Mouse (Mus musculus) ES-E14 (cell line): ENCODE results near the gene Nfasc. TPM values are rescaled to one million over a fixed set of nuclear protein-coding genes. Genes with fewer than 3 reads are reported as not detected.

ENCODE experiments used
- DNase-seq: peaks from one replicate; pipeline ENCODE4 v3.0.0-alpha.2; 2013; ENCODE audit warnings: low read depth, low spot score
- H3K27ac ChIP-seq: 2 replicates; pipeline ENCODE4 v1.5.1; 2012; ENCODE audit warnings: low read depth, mild to moderate bottlenecking, low read length, moderate library complexity, mixed read lengths; ENCODE audit not compliant: poor library complexity, insufficient read depth, severe bottlenecking
- H3K36me3 ChIP-seq: 2 replicates; pipeline ENCODE4 v1.6.1; 2012; ENCODE audit warnings: mild to moderate bottlenecking, low read length, moderate library complexity, mixed read lengths; ENCODE audit not compliant: control insufficient read depth, poor library complexity, insufficient read depth, severe bottlenecking
- H3K4me1 ChIP-seq, 2 experiments: fragments of 150-350 bp in 1 of 2; sonication (generic) in 1 of 2; 2 replicates each; pipeline ENCODE4 v1.6.1; 2012; ENCODE audit warnings: low read length in 2 of 2, mild to moderate bottlenecking in 1 of 2, mixed read lengths in 1 of 2; ENCODE audit not compliant: control insufficient read depth in 2 of 2, insufficient read depth in 2 of 2, poor library complexity in 1 of 2
- H3K4me3 ChIP-seq, 2 experiments: fragments of 150-350 bp in 1 of 2; sonication (generic) in 1 of 2; 2 replicates each; pipeline ENCODE4 v1.5.1; 2012; ENCODE audit warnings: low read length in 2 of 2, low read depth in 1 of 2, mild to moderate bottlenecking in 1 of 2, mixed read lengths in 1 of 2; ENCODE audit not compliant: insufficient read depth in 1 of 2, poor library complexity in 1 of 2, severe bottlenecking in 1 of 2
- H3K9ac ChIP-seq: 2 replicates; pipeline ENCODE4 v1.6.1; 2012; ENCODE audit warnings: low read depth, mild to moderate bottlenecking, low read length, mixed read lengths; ENCODE audit not compliant: poor library complexity, insufficient read depth, severe bottlenecking
- H3K9me3 ChIP-seq: fragments of 150-350 bp; sonication (generic); 2 replicates; pipeline ENCODE4 v1.6.1; 2012; ENCODE audit warnings: low read depth, mild to moderate bottlenecking, low read length; ENCODE audit not compliant: control insufficient read depth, insufficient read depth
- CHD2 ChIP-seq: IDR thresholded peaks from 2 replicates; pipeline ENCODE4 v1.6.1; 2014; ENCODE audit warnings: mild to moderate bottlenecking, low read depth, low read length, inconsistent platforms
- HCFC1 ChIP-seq: IDR thresholded peaks from 2 replicates; pipeline ENCODE4 v1.6.1; 2012; ENCODE audit warnings: low read length, inconsistent platforms, borderline replicate concordance; ENCODE audit not compliant: insufficient read depth
- MAFK ChIP-seq: IDR thresholded peaks from 2 replicates; pipeline ENCODE4 v1.6.1; 2014; ENCODE audit warnings: mild to moderate bottlenecking, low read depth, low read length, inconsistent platforms; ENCODE audit not compliant: insufficient read depth
- ZC3H11A ChIP-seq: IDR thresholded peaks from 2 replicates; pipeline ENCODE4 v1.6.1; 2012; ENCODE audit warnings: low read depth, mild to moderate bottlenecking, inconsistent platforms, low read length, borderline replicate concordance
- ZNF384 ChIP-seq: IDR thresholded peaks from 2 replicates; pipeline ENCODE4 v1.6.1; 2012; ENCODE audit warnings: low read depth, low read length, inconsistent platforms
- in situ Hi-C, 2 experiments: fragments of 600-800 bp; cut with MboI; formaldehyde crosslinking; loops; one replicate each; pipeline ENCODE4 v1.15.1; 2025; ENCODE audit warnings: low sequenced_read_pairs in 2 of 2, inconsistent platforms in 1 of 2; ENCODE audit not compliant: unreplicated experiment in 2 of 2
- total RNA-seq: library from RNA; depleted of rRNA; stranded (reverse); fragments of 300-350 nt; gene quantifications from 2 replicates; pipeline ENCODE4 v1.2.3, GENCODE M21; 2012

Gene Nfasc
- total RNA-seq, 1 experiment, result 8.9 TPM

- DNase-seq, result no peak
- no peaks in the 10 kb centered on the region for H3K36me3 ChIP-seq
- no peak for TF ChIP-seq CHD2
- no peak for TF ChIP-seq ZC3H11A
- no peak for TF ChIP-seq ZNF384
- TF ChIP-seq HCFC1, result no peak
- no peak for TF ChIP-seq MAFK
- H3K9ac ChIP-seq, result no peak overlapping the region
- no peak overlapping the region for H3K27ac ChIP-seq
- in situ Hi-C loops, result no loop called here
- peaks cover 3 to 19% of the 10 kb centered on the region in 2 experiments; a peak in 3 of 4 replicates for H3K4me1 ChIP-seq
- H3K9me3 ChIP-seq, result no peaks in the 10 kb centered on the region
- no peak overlapping the region for H3K4me3 ChIP-seq
Observed at GRCm38 (mm10) chr1:132543789-132544188, 197.8 kb downstream of the Nfasc start.

GRCm38 (mm10) chr1:132542762-132543306, 198.8 kb downstream of the Nfasc start, which contains the start of gene Cntn2:
Cntn2 (minus strand) TSS chr1:132543256.
- TF ChIP-seq ZNF384, result no peak
- no peak for TF ChIP-seq HCFC1
- TF ChIP-seq MAFK, result no peak
- no peak for TF ChIP-seq CHD2
- TF ChIP-seq ZC3H11A, result no peak
- no peak within 1 kb of the TSS for H3K9ac ChIP-seq
- H3K9me3 ChIP-seq, result no peaks in the 10 kb centered on the region
- in situ Hi-C loops, result no loop called here
- H3K27ac ChIP-seq, result no peak within 1 kb of the TSS
- DNase-seq, result no peak
- peaks cover 3 to 19% of the 10 kb centered on the region in 2 experiments; a peak in 3 of 4 replicates for H3K4me1 ChIP-seq
- H3K4me3 ChIP-seq, result peak within 1 kb of the TSS; percentile 64 to 69
- H3K36me3 ChIP-seq, result no peaks in the 10 kb centered on the region

GRCm38 (mm10) chr1:132541824-132542599, 199.6 kb downstream of the Nfasc start:
- Histone ChIP-seq H3K4me3 (peak overlapping the region; percentile 64 to 69; a peak in 3 of 4 replicates), H3K36me3 (no peaks in the 10 kb centered on the region), H3K9me3 (no peaks in the 10 kb centered on the region), H3K9ac (no peak overlapping the region), H3K4me1 (peaks cover 3 to 19% of the 10 kb centered on the region in 2 experiments; a peak in 3 of 4 replicates), H3K27ac (no peak overlapping the region)
- in situ Hi-C loops, result no loop called here
- DNase-seq, result no peak
- no peak for TF ChIP-seq HCFC1
- no peak for TF ChIP-seq MAFK
- no peak for TF ChIP-seq ZNF384
- no peak for TF ChIP-seq ZC3H11A
- TF ChIP-seq CHD2, result no peak

GRCm38 (mm10) chr1:132541171-132541823, 200.3 kb downstream of the Nfasc start:
- Histone ChIP-seq H3K4me1 (peaks cover 3 to 19% of the 10 kb centered on the region in 2 experiments; a peak in 3 of 4 replicates), H3K4me3 (peak overlapping the region in 1 of 2 experiments; percentile 19; a peak in 2 of 4 replicates), H3K9me3 (no peaks in the 10 kb centered on the region), H3K36me3 (no peaks in the 10 kb centered on the region), H3K27ac (no peak overlapping the region), H3K9ac (no peak overlapping the region)
- TF ChIP-seq MAFK (no peak), ZC3H11A (no peak), CHD2 (no peak), ZNF384 (no peak), HCFC1 (no peak)
- in situ Hi-C loops, result no loop called here
- peak; percentile 88 for DNase-seq
